Mouse (Mus musculus) intestine, embryonic 16.5 days (tissue): Measurements from ENCODE around the gene Slc25a5. TPM values are rescaled to one million over a fixed set of nuclear protein-coding genes. Genes with fewer than 3 reads are reported as not detected.
A peak's percentile ranks its signal among the peaks of the same experiment; 100 is the strongest.

ENCODE experiments used
- ATAC-seq: fragments of 200-750 bp; cut with Nextera tagmentation; 2 replicates; pipeline ENCODE4 v1.8.0; 2017; ENCODE audit warnings: moderate TSS enrichment, moderate library complexity
- H3K27ac ChIP-seq: fragments of 300-500 bp; sonication (generic); 2 replicates; pipeline ENCODE4 v1.5.1; 2014; ENCODE audit warnings: mild to moderate bottlenecking, low read length
- H3K27me3 ChIP-seq: fragments of 300-500 bp; sonication (generic); replicated peaks from 2 replicates; pipeline ENCODE4 v1.6.1; 2014; ENCODE audit warnings: low read length, control low read depth, mixed read lengths; ENCODE audit not compliant: control insufficient read depth, insufficient read depth
- H3K36me3 ChIP-seq: fragments of 300-500 bp; sonication (generic); 2 replicates; pipeline ENCODE4 v1.6.1; 2014; ENCODE audit warnings: low read length, control low read depth; ENCODE audit not compliant: control insufficient read depth, insufficient read depth
- H3K4me1 ChIP-seq: fragments of 300-500 bp; sonication (generic); 2 replicates; pipeline ENCODE4 v1.6.1; 2014; ENCODE audit warnings: low read length, control low read depth, mixed read lengths; ENCODE audit not compliant: control insufficient read depth, insufficient read depth
- H3K4me2 ChIP-seq: fragments of 300-500 bp; sonication (generic); 2 replicates; pipeline ENCODE4 v1.6.1; 2014; ENCODE audit warnings: low read depth, low read length, control low read depth
- H3K4me3 ChIP-seq: fragments of 300-500 bp; sonication (generic); 2 replicates; pipeline ENCODE4 v1.5.1; 2014; ENCODE audit warnings: mild to moderate bottlenecking, low read length
- H3K9ac ChIP-seq: fragments of 300-500 bp; sonication (generic); 2 replicates; pipeline ENCODE4 v1.6.1; 2014; ENCODE audit warnings: low read depth, low read length
- H3K9me3 ChIP-seq: fragments of 300-500 bp; sonication (generic); 2 replicates; pipeline ENCODE4 v1.6.1; 2016; ENCODE audit warnings: low read length, control low read depth; ENCODE audit not compliant: control insufficient read depth
- WGBS: fragments of 180-500 bp; shearing (Covaris S2); extraction: QIAGEN DNeasy Blood & Tissue Kit; methylation state at CpG from one replicate; pipeline ENCODE4 v1.1.7; 2014; 5-methylcytosine and 5-hydroxymethylcytosine counted together
- polyA plus RNA-seq: library from polyadenylated mRNA; unstranded; fragments of >200 nt; fragmentation: Nextera tagmentation; extraction: Ambion mirVana; gene quantifications from 2 replicates; pipeline ENCODE4 v1.2.1, GENCODE M21; 2015

The Slc25a5 gene
- polyA plus RNA-seq, 1 experiment from 2014 or later, result 1,210 TPM

GRCm38 (mm10) chrX:36826873-36827272 lies 31.4 kb downstream of the Slc25a5 start:
- H3K36me3 ChIP-seq, result no peaks in the 10 kb centered on the region
- H3K4me2 ChIP-seq, result no peak overlapping the region
- H3K27ac ChIP-seq, result no peak overlapping the region
- no peaks in the 10 kb centered on the region; the same call in 1 of the 2 replicates for H3K4me1 ChIP-seq
- no peak overlapping the region for H3K4me3 ChIP-seq
- no peak overlapping the region for H3K9ac ChIP-seq
- 86% methylated on average over 4 of the region's 5 CpGs for WGBS
- ATAC-seq, result no peak
- H3K9me3 ChIP-seq, result no peaks in the 10 kb centered on the region
- no peaks in the 10 kb centered on the region for H3K27me3 ChIP-seq

GRCm38 (mm10) chrX:36830271-36830670 lies 34.8 kb downstream of the Slc25a5 start:
- Histone ChIP-seq H3K4me3 (no peak overlapping the region), H3K9ac (no peak overlapping the region), H3K4me1 (no peaks in the 10 kb centered on the region; the same call in 1 of the 2 replicates), H3K9me3 (no peaks in the 10 kb centered on the region), H3K27me3 (no peaks in the 10 kb centered on the region), H3K4me2 (no peak overlapping the region), H3K27ac (peak overlapping the region; percentile 33), H3K36me3 (no peaks in the 10 kb centered on the region)
- 31% methylated on average over 5 of the region's 5 CpGs for WGBS
- ATAC-seq, result peak; percentile 43

GRCm38 (mm10) chrX:36831632-36832031 lies 36.2 kb downstream of the Slc25a5 start:
- no peak overlapping the region for H3K9ac ChIP-seq
- 56% methylated on average over 4 of the region's 4 CpGs for WGBS
- H3K4me1 ChIP-seq, result no peaks in the 10 kb centered on the region; the same call in 1 of the 2 replicates
- ATAC-seq, result no peak
- H3K4me3 ChIP-seq, result no peak overlapping the region
- no peak overlapping the region for H3K4me2 ChIP-seq
- H3K27ac ChIP-seq, result no peak overlapping the region
- no peaks in the 10 kb centered on the region for H3K27me3 ChIP-seq
- H3K36me3 ChIP-seq, result no peaks in the 10 kb centered on the region
- H3K9me3 ChIP-seq, result no peaks in the 10 kb centered on the region

GRCm38 (mm10) chrX:36833397-36834084 lies 38.1 kb downstream of the Slc25a5 start:
- Histone ChIP-seq H3K9me3 (no peaks in the 10 kb centered on the region), H3K4me1 (no peaks in the 10 kb centered on the region; the same call in 1 of the 2 replicates), H3K9ac (no peak overlapping the region), H3K4me2 (no peak overlapping the region), H3K27me3 (no peaks in the 10 kb centered on the region), H3K4me3 (no peak overlapping the region), H3K27ac (no peak overlapping the region), H3K36me3 (no peaks in the 10 kb centered on the region)
- no peak for ATAC-seq
- 24% methylated on average over 19 of the region's 19 CpGs for WGBS

DNA sequence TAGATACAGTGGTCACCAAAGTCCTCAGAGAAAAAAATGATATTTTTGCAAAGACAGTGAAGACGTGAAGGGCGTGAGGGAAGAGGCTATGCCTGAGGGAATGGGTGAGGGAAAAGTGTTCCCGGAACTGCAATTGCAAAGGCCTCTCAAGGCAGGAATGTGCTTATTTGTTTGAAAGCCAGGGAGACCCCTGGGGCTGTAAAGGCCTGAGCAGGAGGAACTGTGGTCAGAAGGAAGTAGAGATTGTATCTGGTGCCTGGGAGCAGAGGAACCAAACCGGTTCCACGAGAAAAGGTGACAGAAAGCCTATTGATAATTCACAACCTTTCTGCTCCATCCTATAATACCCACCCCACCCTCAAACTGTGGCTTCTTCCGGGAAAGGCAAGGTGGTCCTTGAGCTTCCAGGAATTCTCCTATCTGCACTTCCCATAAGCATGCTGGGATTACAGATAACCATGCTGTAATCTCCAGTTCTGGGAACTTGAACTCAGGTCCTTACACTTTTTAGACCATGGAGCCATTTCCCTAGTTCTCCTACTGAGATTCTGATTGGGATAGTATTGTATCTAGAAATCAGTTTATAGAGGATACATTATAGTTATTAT lies 41.7 kb downstream of the Slc25a5 start:
- no peak overlapping the region for H3K27ac ChIP-seq
- H3K4me3 ChIP-seq, result no peak overlapping the region
- no peaks in the 10 kb centered on the region for H3K27me3 ChIP-seq
- no peak overlapping the region for H3K4me2 ChIP-seq
- ATAC-seq, result peak; percentile 42; the same call in 1 of the 2 replicates
- H3K9me3 ChIP-seq, result no peaks in the 10 kb centered on the region
- no peaks in the 10 kb centered on the region for H3K4me1 ChIP-seq
- no peak overlapping the region for H3K9ac ChIP-seq
- 40% methylated on average over 6 of the region's 6 CpGs for WGBS
- no peaks in the 10 kb centered on the region for H3K36me3 ChIP-seq

DNA sequence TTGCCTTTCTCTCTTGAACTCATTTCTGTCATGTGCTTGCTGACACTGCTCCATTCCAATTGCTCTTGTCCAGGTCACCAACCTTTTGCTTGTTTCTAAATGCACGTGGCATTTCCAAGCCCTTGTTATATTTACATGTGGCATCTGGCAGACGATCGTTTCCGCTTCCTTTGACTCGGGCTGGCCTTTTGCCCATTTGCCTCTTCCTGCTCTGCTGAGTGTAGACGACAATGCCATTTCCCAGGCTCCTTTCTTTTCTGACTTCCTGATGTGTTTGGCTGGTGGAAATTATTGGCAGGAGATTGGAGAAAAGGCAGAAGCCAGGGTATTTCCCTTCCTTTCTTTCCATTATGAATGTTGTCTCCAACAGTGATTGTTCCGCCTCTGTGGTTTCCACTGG lies 43.9 kb downstream of the Slc25a5 start:
- Histone ChIP-seq H3K27me3 (no peaks in the 10 kb centered on the region), H3K4me3 (no peak overlapping the region), H3K4me1 (no peaks in the 10 kb centered on the region), H3K9ac (no peak overlapping the region), H3K4me2 (no peak overlapping the region), H3K36me3 (no peaks in the 10 kb centered on the region), H3K27ac (no peak overlapping the region), H3K9me3 (no peaks in the 10 kb centered on the region)
- ATAC-seq, result no peak
- 65% methylated on average over 7 of the region's 7 CpGs for WGBS

GRCm38 (mm10) chrX:36841698-36842097 lies 46.2 kb downstream of the Slc25a5 start:
- no peak for ATAC-seq
- Histone ChIP-seq H3K4me1 (no peaks in the 10 kb centered on the region), H3K36me3 (no peaks in the 10 kb centered on the region), H3K27me3 (no peaks in the 10 kb centered on the region), H3K4me2 (no peak overlapping the region), H3K4me3 (no peak overlapping the region), H3K9me3 (no peaks in the 10 kb centered on the region), H3K9ac (no peak overlapping the region), H3K27ac (no peak overlapping the region)
- WGBS, result 79% methylated on average over 6 of the region's 6 CpGs

GRCm38 (mm10) chrX:36843346-36843990 lies 48.0 kb downstream of the Slc25a5 start:
- Histone ChIP-seq H3K27me3 (no peaks in the 10 kb centered on the region), H3K27ac (no peak overlapping the region), H3K4me3 (no peak overlapping the region), H3K9ac (no peak overlapping the region), H3K9me3 (no peaks in the 10 kb centered on the region), H3K36me3 (no peaks in the 10 kb centered on the region), H3K4me1 (no peaks in the 10 kb centered on the region), H3K4me2 (no peak overlapping the region)
- WGBS, result 74% methylated on average over 4 of the region's 4 CpGs
- ATAC-seq, result no peak

DNA sequence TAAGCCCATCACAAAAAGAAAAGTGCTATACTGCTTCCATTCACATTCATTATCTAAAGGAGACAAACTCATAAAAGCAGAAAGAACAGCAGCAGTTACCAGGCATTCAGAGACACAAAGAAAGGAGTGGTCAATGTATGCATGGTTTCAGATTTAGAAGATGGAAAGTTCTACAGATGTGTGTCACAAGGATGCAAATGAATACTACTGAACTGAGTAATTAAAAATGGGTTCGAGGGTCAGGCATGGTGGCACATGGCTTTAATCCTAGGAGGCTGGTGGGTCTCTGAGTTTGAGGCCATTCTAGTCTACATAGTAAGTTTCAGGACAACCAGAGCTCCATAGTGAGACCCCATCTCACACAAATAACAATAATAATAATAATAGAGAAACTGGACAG lies 51.7 kb downstream of the Slc25a5 start:
- H3K4me1 ChIP-seq, result no peaks in the 10 kb centered on the region

More for the DNA sequence above, 51.7 kb downstream of the Slc25a5 start:
- Histone ChIP-seq H3K9me3 (no peaks in the 10 kb centered on the region), H3K27ac (no peak overlapping the region), H3K9ac (no peak overlapping the region), H3K4me2 (no peak overlapping the region), H3K27me3 (no peaks in the 10 kb centered on the region), H3K36me3 (no peaks in the 10 kb centered on the region), H3K4me3 (no peak overlapping the region)
- WGBS, result 78% methylated on average over 1 of the region's 1 CpGs
- ATAC-seq, result no peak
